Mouse (Mus musculus) lung, embryonic 14.5 days (tissue): ENCODE measurements around the gene Sorcs2. TPM values are rescaled to one million over a fixed set of nuclear protein-coding genes. Genes with fewer than 3 reads are reported as not detected.
"Not testable (repeated sequence)": the region's sequence is repeated elsewhere in the genome, so short reads cannot be mapped to it uniquely, and the experiment has no call there.

Experiments
- ATAC-seq: fragments of 200-750 bp; cut with Nextera tagmentation; 2 replicates; pipeline ENCODE4 v1.8.0; 2017; ENCODE audit warnings: mild to moderate bottlenecking, moderate TSS enrichment, moderate library complexity; ENCODE audit not compliant: insufficient read depth
- DNase-seq: peaks from one replicate; pipeline ENCODE4 v3.0.0-alpha.2; 2015
- H3K27ac ChIP-seq: fragments of 300-500 bp; sonication (generic); 2 replicates; pipeline ENCODE4 v1.5.1; 2014; ENCODE audit warnings: low read depth, mild to moderate bottlenecking, moderate library complexity
- H3K27me3 ChIP-seq: fragments of 300-500 bp; sonication (generic); 2 replicates; pipeline ENCODE4 v1.6.1; 2014; ENCODE audit warnings: low read length, control low read depth; ENCODE audit not compliant: insufficient read depth
- H3K36me3 ChIP-seq: fragments of 300-500 bp; sonication (generic); 2 replicates; pipeline ENCODE4 v1.6.1; 2014; ENCODE audit warnings: control low read depth; ENCODE audit not compliant: insufficient read depth
- H3K4me1 ChIP-seq: fragments of 300-500 bp; sonication (generic); 2 replicates; pipeline ENCODE4 v1.6.1; 2014; ENCODE audit warnings: antibody characterized with exemption, control low read depth; ENCODE audit not compliant: insufficient read depth
- H3K4me2 ChIP-seq: fragments of 300-500 bp; sonication (generic); 2 replicates; pipeline ENCODE4 v1.6.1; 2014; ENCODE audit warnings: mild to moderate bottlenecking
- H3K4me3 ChIP-seq: fragments of 300-500 bp; sonication (generic); 2 replicates; pipeline ENCODE4 v1.5.1; 2014; ENCODE audit warnings: low read depth, low read length
- H3K9ac ChIP-seq: fragments of 300-500 bp; sonication (generic); 2 replicates; pipeline ENCODE4 v1.6.1; 2014
- H3K9me3 ChIP-seq: fragments of 300-500 bp; sonication (generic); 2 replicates; pipeline ENCODE4 v1.6.1; 2016; ENCODE audit warnings: low read depth, low read length, control low read depth
- CTCF ChIP-seq: IDR thresholded peaks from 2 replicates; pipeline ENCODE4 v1.5.1; 2016; ENCODE audit warnings: antibody characterized with exemption, low read depth
- WGBS: fragments of 180-500 bp; shearing (Covaris S2); extraction: QIAGEN DNeasy Blood & Tissue Kit; methylation state at CpG from one replicate; pipeline ENCODE4 v1.1.7; 2014; 5-methylcytosine and 5-hydroxymethylcytosine counted together
- polyA plus RNA-seq: library from polyadenylated mRNA; unstranded; fragments of >200 nt; fragmentation: Nextera tagmentation; extraction: Ambion mirVana; gene quantifications from 2 replicates; pipeline ENCODE4 v1.2.1, GENCODE M21; 2014

Gene Sorcs2
- polyA plus RNA-seq, 1 experiment from 2014 or later = 20.6 TPM

GRCm38 (mm10) chr5:36398463-36399364 is 775 bp upstream of the Sorcs2 start:
- Histone ChIP-seq H3K27ac (no peak overlapping the region), H3K27me3 (no peaks in the 10 kb centered on the region), H3K36me3 (no peaks in the 10 kb centered on the region), H3K4me2 (peak overlapping the region; percentile 99), H3K4me1 (peaks cover 15% of the 10 kb centered on the region; the same call in 1 of the 2 replicates), H3K9ac (no peak overlapping the region), H3K4me3 (no peak overlapping the region), H3K9me3 (no peaks in the 10 kb centered on the region)
- ATAC-seq (peak; percentile 31), DNase-seq (peak; percentile 88)
- TF ChIP-seq CTCF = peak; percentile 74
- 9% methylated on average over 18 of the region's 18 CpGs for WGBS

- WGBS = under 1% methylated on average over 36 of the region's 36 CpGs
- ATAC-seq (peak; percentile 48), DNase-seq (peak; percentile 62)
- TF ChIP-seq CTCF = no peak; the same call in 1 of the 2 replicates
- peaks cover 15% of the 10 kb centered on the region; the same call in 1 of the 2 replicates for H3K4me1 ChIP-seq
- peak overlapping the region; percentile 54; the same call in 1 of the 2 replicates for H3K27ac ChIP-seq
- H3K36me3 ChIP-seq = no peaks in the 10 kb centered on the region
- H3K9ac ChIP-seq = peak overlapping the region; percentile 76
- H3K4me2 ChIP-seq = peak overlapping the region; percentile 99
- peak overlapping the region; percentile 71 for H3K4me3 ChIP-seq
- H3K27me3 ChIP-seq = no peaks in the 10 kb centered on the region
- no peaks in the 10 kb centered on the region for H3K9me3 ChIP-seq
Measured at GRCm38 (mm10) chr5:36397384-36397759, 567 bp downstream of the Sorcs2 start.

- DNase-seq = peak; percentile 32
Measured at GRCm38 (mm10) chr5:36396491-36397383, 1.2 kb downstream of the Sorcs2 start.

GRCm38 (mm10) chr5:36396011-36396410 is 1.9 kb downstream of the Sorcs2 start:
- H3K27me3 ChIP-seq = no peaks in the 10 kb centered on the region
- peak overlapping the region; percentile 71 for H3K4me3 ChIP-seq
- H3K9me3 ChIP-seq = no peaks in the 10 kb centered on the region
- peak; percentile 90 for TF ChIP-seq CTCF
- WGBS = 58% methylated on average over 3 of the region's 3 CpGs
- ATAC-seq = 0 out of 2 replicates have a peak, but pooled peaks have one; percentile 3
- H3K4me2 ChIP-seq = peak overlapping the region; percentile 99
- H3K36me3 ChIP-seq = no peaks in the 10 kb centered on the region
- H3K27ac ChIP-seq = peak overlapping the region; percentile 24; the same call in 1 of the 2 replicates
- peak; percentile 88 for DNase-seq
- no peak overlapping the region; the same call in 1 of the 2 replicates for H3K9ac ChIP-seq
- H3K4me1 ChIP-seq = peaks cover 15% of the 10 kb centered on the region; the same call in 1 of the 2 replicates

More at GRCm38 (mm10) chr5:36396491-36397383, 1.2 kb downstream of the Sorcs2 start:
- H3K36me3 ChIP-seq = no peaks in the 10 kb centered on the region
- peak overlapping the region; percentile 71 for H3K4me3 ChIP-seq
- WGBS = 2% methylated on average over 18 of the region's 18 CpGs
- H3K9me3 ChIP-seq = no peaks in the 10 kb centered on the region
- peak; percentile 25; the same call in 1 of the 2 replicates for ATAC-seq
- H3K27me3 ChIP-seq = no peaks in the 10 kb centered on the region
- TF ChIP-seq CTCF = no peak
- H3K4me2 ChIP-seq = peak overlapping the region; percentile 99
- peak overlapping the region; percentile 76 for H3K9ac ChIP-seq
- peaks cover 15% of the 10 kb centered on the region; the same call in 1 of the 2 replicates for H3K4me1 ChIP-seq
- H3K27ac ChIP-seq = peak overlapping the region; percentile 24; the same call in 1 of the 2 replicates

- Histone ChIP-seq H3K27me3 (no peaks in the 10 kb centered on the region), H3K36me3 (no peaks in the 10 kb centered on the region), H3K9me3 (no peaks in the 10 kb centered on the region), H3K27ac (peak overlapping the region; percentile 28; the same call in 1 of the 2 replicates), H3K9ac (no peak overlapping the region), H3K4me1 (peaks cover 15% of the 10 kb centered on the region; the same call in 1 of the 2 replicates), H3K4me2 (peak overlapping the region; percentile 99), H3K4me3 (no peak overlapping the region)
- DNase-seq (peak; percentile 59), ATAC-seq (no peak)
- 29% methylated on average over 11 of the region's 11 CpGs for WGBS
- peak; percentile 50 for TF ChIP-seq CTCF
Measured at GRCm38 (mm10) chr5:36394840-36395515, 3.0 kb downstream of the Sorcs2 start.

- Histone ChIP-seq H3K27ac (peak overlapping the region; percentile 60; the same call in 1 of the 2 replicates), H3K4me3 (no peak overlapping the region), H3K4me2 (no peak overlapping the region), H3K27me3 (no peaks in the 10 kb centered on the region), H3K36me3 (no peaks in the 10 kb centered on the region), H3K9ac (no peak overlapping the region), H3K9me3 (no peaks in the 10 kb centered on the region), H3K4me1 (peaks cover 19% of the 10 kb centered on the region; the same call in 1 of the 2 replicates)
- no peak for ATAC-seq
- DNase-seq = no peak
- WGBS = 84% methylated on average over 4 of the region's 4 CpGs
- TF ChIP-seq CTCF = no peak
Measured at GRCm38 (mm10) chr5:36391751-36392150, 6.2 kb downstream of the Sorcs2 start.

DNA sequence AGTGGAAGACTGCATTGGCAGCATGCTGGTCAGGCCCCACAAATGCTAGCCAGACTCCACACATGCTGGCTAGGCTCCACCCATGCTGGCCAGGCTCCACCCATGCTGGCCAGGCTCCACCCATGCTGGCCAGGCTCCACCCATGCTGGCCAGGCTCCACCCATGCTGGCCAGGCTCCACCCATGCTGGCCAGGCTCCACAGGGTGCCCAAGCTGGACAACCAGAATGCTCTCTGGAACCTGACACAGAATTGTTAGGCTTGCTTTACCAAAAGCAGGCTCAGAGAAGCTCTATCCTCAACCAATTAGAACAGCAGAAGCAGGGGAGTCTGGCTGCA is 7.4 kb downstream of the Sorcs2 start:
- not testable (repeated sequence) for H3K36me3 ChIP-seq, H3K4me3 ChIP-seq, H3K9me3 ChIP-seq, H3K4me2 ChIP-seq, H3K9ac ChIP-seq, DNase-seq, ATAC-seq, H3K27me3 ChIP-seq
- H3K27ac ChIP-seq = peak overlapping the region; percentile 60
- H3K4me1 ChIP-seq = peaks cover 27% of the 10 kb centered on the region
